Mouse (Mus musculus): ENCODE measurements at regions not wholly inside any gene's neighbourhood (a gene's known extent, or its start where the extent isn't known, plus 50 kb on each side); places are given as distances from the start of the nearest gene placed in this dataset.

- TF ChIP-seq POLR2A (IDR thresholded peaks at IDR 0.05; ENCODE audit: borderline replicate concordance, insufficient read depth, low read length) = no peak
- no peak for TF ChIP-seq CTCF (IDR thresholded peaks at IDR 0.05; ENCODE audit: borderline replicate concordance, insufficient read depth, low read depth, low read length)
Measured at GRCm38 (mm10) chr4:51594044-51594443, 377.6 kb downstream of the Cylc2 start.

Measured in cerebellum, adult 2 months (tissue).